Comparison of ENCODE assay signal across 10 mouse cellular contexts in genomic region chr11:65745707-65746333, GRCm38 (mm10). TPM values are rescaled to one million over a fixed set of nuclear protein-coding genes. Genes with fewer than 3 reads are reported as not detected.
DNase-seq lines count a peak whose midpoint lies in the region; ATAC-seq and TF ChIP-seq lines count a peak whose summit lies in the region.
"Had no signal": no experiment of that assay in that cellular context is flagged by ENCODE, and none has a peak within 500 bp of the region (broad histone marks: within the 10 kb centered on the region; RNA-seq: fewer than 3 reads in every experiment).

No protein-coding gene starts in this region.

- no peaks in the 10 kb centered on the region for H3K27me3 ChIP-seq in kidney, postnatal 0 days (ENCODE audit: insufficient read depth, low read length)
- H3K27me3 ChIP-seq in cerebellum, adult 2 months (ENCODE audit: control insufficient read depth, insufficient read depth, low read length), result no peaks in the 10 kb centered on the region
- no peaks in the 10 kb centered on the region for H3K27me3 ChIP-seq in midbrain, postnatal 0 days (ENCODE audit: insufficient read depth, low read length)
- H3K27me3 ChIP-seq in heart, embryonic 12.5 days (replicated peaks), result no peaks in the 10 kb centered on the region
- H3K27me3 ChIP-seq: limb, embryonic 15.5 days had no signal

- no peak for ATAC-seq in kidney, postnatal 0 days (replicated peaks; ENCODE audit: low FRiP score, low read depth)
- ATAC-seq in midbrain, postnatal 0 days (ENCODE audit: low FRiP score), result peak; percentile 78; the same call in 1 of the 2 replicates
- ATAC-seq in monocyte, adult 5-6 weeks (replicated peaks; ENCODE audit: insufficient number of reproducible peaks, low FRiP score, low TSS enrichment, poor library complexity, severe bottlenecking), result no peak
- ATAC-seq in heart, embryonic 12.5 days (ENCODE audit: insufficient number of reproducible peaks, low FRiP score), result no peak

- H3K27ac ChIP-seq in kidney, postnatal 0 days, result no peak overlapping the region
- H3K27ac ChIP-seq in cerebellum, adult 2 months (ENCODE audit: insufficient read depth, low read length), result peak overlapping the region; percentile 61; the same call in 1 of the 2 replicates
- H3K27ac ChIP-seq in midbrain, postnatal 0 days (ENCODE audit: low read depth, low read length), result peak overlapping the region; percentile 82
- H3K27ac ChIP-seq in heart, embryonic 12.5 days (ENCODE audit: poor library complexity, severe bottlenecking), result no peak overlapping the region
- H3K27ac ChIP-seq: limb, embryonic 15.5 days had no signal

- H3K9me3 ChIP-seq in kidney, postnatal 0 days (replicated peaks; ENCODE audit: low read length), result no peaks in the 10 kb centered on the region
- no peaks in the 10 kb centered on the region for H3K9me3 ChIP-seq in midbrain, postnatal 0 days (ENCODE audit: low read length)
- H3K9me3 ChIP-seq in heart, embryonic 12.5 days (replicated peaks), result no peaks in the 10 kb centered on the region
- H3K9me3 ChIP-seq: limb, embryonic 15.5 days had no signal

- no peak overlapping the region for H3K4me2 ChIP-seq in kidney, postnatal 0 days (ENCODE audit: low read length)
- peak overlapping the region; percentile 40 for H3K4me2 ChIP-seq in midbrain, postnatal 0 days (ENCODE audit: low read depth, low read length, poor library complexity, severe bottlenecking)
- no peak overlapping the region for H3K4me2 ChIP-seq in heart, embryonic 12.5 days
- H3K4me2 ChIP-seq: limb, embryonic 15.5 days had no signal

- 77% methylated on average over 8 of the region's 8 CpGs for WGBS in kidney, postnatal 0 days
- 48% methylated on average over 8 of the region's 8 CpGs for WGBS in cerebellum, adult 2 months
- WGBS in midbrain, postnatal 0 days, result 43% methylated on average over 8 of the region's 8 CpGs
- WGBS in heart, embryonic 12.5 days, result 84% methylated on average over 8 of the region's 8 CpGs

- no peak for TF ChIP-seq POLR2A in cerebellum, adult 2 months (IDR thresholded peaks at IDR 0.05; ENCODE audit: borderline replicate concordance, insufficient read depth, low read length)

- no peak overlapping the region for H3K9ac ChIP-seq in kidney, postnatal 0 days (ENCODE audit: low read depth, low read length)
- H3K9ac ChIP-seq in midbrain, postnatal 0 days (replicated peaks; ENCODE audit: low read length, poor library complexity, severe bottlenecking), result no peak overlapping the region
- no peak overlapping the region for H3K9ac ChIP-seq in heart, embryonic 12.5 days
- H3K9ac ChIP-seq: limb, embryonic 15.5 days had no signal

- no peak for TF ChIP-seq CTCF in kidney, postnatal 0 days (IDR thresholded peaks at IDR 0.05; ENCODE audit: low read depth)
- no peak for TF ChIP-seq CTCF in cerebellum, adult 2 months (IDR thresholded peaks at IDR 0.05; ENCODE audit: borderline replicate concordance, insufficient read depth, low read depth, low read length)
- no peak for TF ChIP-seq CTCF in midbrain, postnatal 0 days (IDR thresholded peaks at IDR 0.05)

- no peaks in the 10 kb centered on the region for H3K4me1 ChIP-seq in kidney, postnatal 0 days (replicated peaks; ENCODE audit: insufficient read depth, low read length)
- H3K4me1 ChIP-seq in cerebellum, adult 2 months (ENCODE audit: control insufficient read depth, insufficient read depth, low read length), result peaks cover 14% of the 10 kb centered on the region
- no peaks in the 10 kb centered on the region for H3K4me1 ChIP-seq in midbrain, postnatal 0 days (ENCODE audit: insufficient read depth, low read length)
- peaks cover 12% of the 10 kb centered on the region for H3K4me1 ChIP-seq in heart, embryonic 12.5 days (replicated peaks)

- peak; percentile 64 for DNase-seq in kidney, postnatal 0 days (ENCODE audit: low spot score)
- no peak for DNase-seq in kidney, adult 8-10 months
- DNase-seq in cerebellum, adult 2 months, result peak; percentile 30 to 71
- peak; percentile 55 to 87 for DNase-seq in layer of hippocampus, adult 18-20 months (ENCODE audit: low spot score in 2 of 2)
- DNase-seq in midbrain, postnatal 0 days (ENCODE audit: low spot score), result peak; percentile 82
- DNase-seq in adrenal gland, postnatal 10 days, result no peak

- H3K4me3 ChIP-seq in kidney, postnatal 0 days (replicated peaks; ENCODE audit: low read depth, low read length), result no peak overlapping the region
- no peak overlapping the region for H3K4me3 ChIP-seq in cerebellum, adult 2 months (replicated peaks; ENCODE audit: insufficient read depth, low read depth, low read length)
- peak overlapping the region; percentile 0; the same call in 1 of the 2 replicates for H3K4me3 ChIP-seq in midbrain, postnatal 0 days (ENCODE audit: low read depth, low read length)
- H3K4me3 ChIP-seq in heart, embryonic 12.5 days, result no peak overlapping the region
- H3K4me3 ChIP-seq: limb, embryonic 15.5 days; myocyte had no signal

- H3K36me3 ChIP-seq in kidney, postnatal 0 days (ENCODE audit: insufficient read depth, low read length), result peaks cover 7% of the 10 kb centered on the region; the same call in 1 of the 2 replicates
- no peaks in the 10 kb centered on the region for H3K36me3 ChIP-seq in midbrain, postnatal 0 days (ENCODE audit: insufficient read depth, low read length)
- no peaks in the 10 kb centered on the region for H3K36me3 ChIP-seq in heart, embryonic 12.5 days
- H3K36me3 ChIP-seq: limb, embryonic 15.5 days had no signal

RNA-seq across cellular contexts. Expression of gene Map2k4, which starts 42.3 kb away (rescaled TPM):
- 53.2 and 55.7 TPM in 2 replicates for polyA plus RNA-seq in kidney, postnatal 0 days (2015; fragmentation: Nextera tagmentation; extraction: Ambion mirVana)
- polyA plus RNA-seq in cerebellum, adult 2 months (2012; rRNA removed), result 122 and 130 TPM in 2 replicates
- total RNA-seq in layer of hippocampus, adult 18-20 months (2021), result 100 to 1,000 TPM; 194 to 201 TPM
- 160 and 175 TPM in 2 replicates for total RNA-seq in midbrain, postnatal 0 days (2014; rRNA removed)
- polyA plus RNA-seq in midbrain, postnatal 0 days (2015; fragmentation: Nextera tagmentation; extraction: Ambion mirVana), result 121 and 123 TPM in 2 replicates
- total RNA-seq in monocyte, adult 5-6 weeks (2017), result 34.9 to 40.8 TPM (median 36.3 TPM) in 3 replicates
- polyA plus RNA-seq in heart, embryonic 12.5 days (2016; fragmentation: Nextera tagmentation; extraction: Ambion mirVana), result 73.4 and 74.0 TPM in 2 replicates
- 10 to 100 TPM; 42.7 to 46.4 TPM for total RNA-seq in adrenal gland, postnatal 10 days (2021)

Comparison
In these comparisons a context has a peak if more than half of its experiments do, and no peak if none do; other contexts are left out.
1. DNase-seq: peak in kidney, postnatal 0 days (single experiment), cerebellum, adult 2 months (2 of 2), layer of hippocampus, adult 18-20 months (2 of 2) and midbrain, postnatal 0 days (single experiment); none in kidney, adult 8-10 months (0 of 2) and adrenal gland, postnatal 10 days (single experiment).
2. H3K27ac ChIP-seq: peak in cerebellum, adult 2 months (single experiment) and midbrain, postnatal 0 days (single experiment); none in kidney, postnatal 0 days (single experiment) and heart, embryonic 12.5 days (single experiment).